Mouse (Mus musculus) limb, embryonic 12.5 days (tissue): ENCODE results near the gene F2rl1. TPM values are rescaled to one million over a fixed set of nuclear protein-coding genes. Genes with fewer than 3 reads are reported as not detected.

Experiments used
- ATAC-seq: fragments of 200-750 bp; cut with Nextera tagmentation; 2 replicates; pipeline ENCODE4 v1.8.0; 2017; ENCODE audit warnings: low read depth, moderate TSS enrichment; ENCODE audit not compliant: insufficient number of reproducible peaks, insufficient read depth, low FRiP score, low TSS enrichment
- H3K27ac ChIP-seq: fragments of 300-500 bp; sonication (generic); 2 replicates; pipeline ENCODE4 v1.5.1; 2016; ENCODE audit warnings: mild to moderate bottlenecking, moderate library complexity
- H3K27me3 ChIP-seq: fragments of 300-500 bp; sonication (generic); 2 replicates; pipeline ENCODE4 v1.6.1; 2016; ENCODE audit warnings: mild to moderate bottlenecking, moderate library complexity
- H3K36me3 ChIP-seq: fragments of 300-500 bp; sonication (generic); 2 replicates; pipeline ENCODE4 v1.6.1; 2016; ENCODE audit warnings: mild to moderate bottlenecking, moderate library complexity
- H3K4me1 ChIP-seq: fragments of 300-500 bp; sonication (generic); replicated peaks from 2 replicates; pipeline ENCODE4 v1.6.1; 2016
- H3K4me2 ChIP-seq: fragments of 300-500 bp; sonication (generic); 2 replicates; pipeline ENCODE4 v1.6.1; 2016; ENCODE audit warnings: mild to moderate bottlenecking, moderate library complexity
- H3K4me3 ChIP-seq: fragments of 300-500 bp; sonication (generic); replicated peaks from 2 replicates; pipeline ENCODE4 v1.5.1; 2016; ENCODE audit warnings: mild to moderate bottlenecking
- H3K9ac ChIP-seq: fragments of 300-500 bp; sonication (generic); replicated peaks from 2 replicates; pipeline ENCODE4 v1.6.1; 2016; ENCODE audit warnings: mild to moderate bottlenecking, moderate library complexity
- H3K9me3 ChIP-seq: fragments of 300-500 bp; sonication (generic); 2 replicates; pipeline ENCODE4 v1.6.1; 2016; ENCODE audit warnings: mild to moderate bottlenecking, moderate library complexity
- WGBS: fragments of 180-500 bp; shearing (Covaris S2); methylation state at CpG from one replicate; pipeline ENCODE4 v1.1.7; 2016; 5-methylcytosine and 5-hydroxymethylcytosine counted together
- polyA plus RNA-seq: library from polyadenylated mRNA; unstranded; fragments of >200 nt; fragmentation: Nextera tagmentation; extraction: Ambion mirVana; gene quantifications from 2 replicates; pipeline ENCODE4 v1.2.1, GENCODE M21; 2016

Gene F2rl1
- polyA plus RNA-seq, 1 experiment from 2014 or later = 0.11 TPM

DNA sequence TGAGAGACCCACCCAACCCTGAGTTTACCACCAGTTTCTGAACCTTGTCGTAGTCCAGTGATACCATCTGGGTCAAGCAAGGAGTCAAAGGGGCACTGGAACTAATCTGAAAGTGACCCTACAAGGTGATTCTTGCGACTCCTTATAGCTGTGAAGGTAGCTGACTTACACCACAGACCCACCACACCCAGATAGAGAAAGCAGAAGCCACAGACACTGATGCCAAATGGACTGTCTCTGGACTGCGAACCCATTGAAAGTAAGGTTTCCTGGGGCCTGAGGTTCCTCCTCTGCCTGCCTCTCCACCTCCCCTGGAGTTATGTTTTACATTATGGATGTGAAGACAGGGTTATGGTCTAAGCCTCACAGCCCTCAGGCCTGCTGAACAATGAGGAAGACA is 28.4 kb downstream of the F2rl1 start:
- Histone ChIP-seq H3K9me3 (no peaks in the 10 kb centered on the region), H3K36me3 (no peaks in the 10 kb centered on the region), H3K9ac (no peak overlapping the region), H3K27ac (no peak overlapping the region), H3K27me3 (no peaks in the 10 kb centered on the region), H3K4me1 (peaks cover 32% of the 10 kb centered on the region), H3K4me3 (no peak overlapping the region), H3K4me2 (no peak overlapping the region)
- 84% methylated on average over 3 of the region's 3 CpGs for WGBS
- ATAC-seq = no peak

DNA sequence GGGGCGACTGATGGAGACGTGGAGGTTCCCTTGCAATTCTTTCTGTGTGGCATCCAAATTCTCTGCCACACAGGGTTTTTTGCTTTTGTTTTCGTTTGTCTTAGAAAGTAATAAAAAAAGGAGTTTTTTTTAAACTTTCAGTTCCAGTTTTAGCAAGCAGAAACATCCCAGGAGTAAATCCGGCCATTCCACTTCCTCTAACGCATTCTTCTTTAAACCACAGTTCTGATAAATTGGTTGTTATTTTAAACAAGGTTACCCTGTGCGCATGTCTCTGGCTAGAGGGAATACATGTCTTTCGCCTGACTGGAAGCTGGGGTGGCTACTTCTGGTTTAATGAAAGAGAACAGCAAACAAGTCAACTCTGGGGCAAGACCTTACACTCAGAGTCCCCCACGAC is 30.2 kb downstream of the F2rl1 start:
- Histone ChIP-seq H3K9ac (no peak overlapping the region), H3K4me3 (no peak overlapping the region), H3K9me3 (no peaks in the 10 kb centered on the region), H3K27ac (peak overlapping the region; percentile 42; the same call in 1 of the 2 replicates), H3K4me2 (no peak overlapping the region), H3K27me3 (no peaks in the 10 kb centered on the region), H3K4me1 (peaks cover 32% of the 10 kb centered on the region), H3K36me3 (no peaks in the 10 kb centered on the region)
- ATAC-seq = no peak
- WGBS = 70% methylated on average over 8 of the region's 8 CpGs

DNA sequence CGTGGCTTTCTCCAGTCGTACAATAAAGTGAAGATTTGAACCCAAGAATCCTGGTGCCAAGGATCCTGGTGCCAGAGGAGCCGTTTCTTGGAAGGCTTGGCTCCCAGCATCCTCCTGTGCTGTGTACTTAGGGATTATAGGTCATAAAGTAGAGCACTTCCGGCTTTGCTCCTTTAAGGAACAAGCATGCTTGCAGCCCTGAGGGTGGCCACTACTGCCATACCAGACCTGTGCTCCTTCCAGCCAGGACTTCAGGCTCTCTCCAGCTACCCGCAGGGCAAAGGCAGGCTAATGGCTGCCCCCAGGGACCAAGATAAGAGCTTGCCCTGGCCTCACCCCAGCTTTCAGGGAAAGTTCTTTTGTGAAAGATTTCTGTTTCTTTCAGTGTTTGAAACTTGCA is 31.7 kb downstream of the F2rl1 start:
- H3K27me3 ChIP-seq = no peaks in the 10 kb centered on the region
- no peak overlapping the region for H3K27ac ChIP-seq
- ATAC-seq = no peak
- peaks cover 32% of the 10 kb centered on the region for H3K4me1 ChIP-seq
- 47% methylated on average over 5 of the region's 5 CpGs for WGBS
- no peak overlapping the region for H3K9ac ChIP-seq
- H3K36me3 ChIP-seq = no peaks in the 10 kb centered on the region
- H3K9me3 ChIP-seq = no peaks in the 10 kb centered on the region
- no peak overlapping the region for H3K4me2 ChIP-seq
- H3K4me3 ChIP-seq = no peak overlapping the region

DNA sequence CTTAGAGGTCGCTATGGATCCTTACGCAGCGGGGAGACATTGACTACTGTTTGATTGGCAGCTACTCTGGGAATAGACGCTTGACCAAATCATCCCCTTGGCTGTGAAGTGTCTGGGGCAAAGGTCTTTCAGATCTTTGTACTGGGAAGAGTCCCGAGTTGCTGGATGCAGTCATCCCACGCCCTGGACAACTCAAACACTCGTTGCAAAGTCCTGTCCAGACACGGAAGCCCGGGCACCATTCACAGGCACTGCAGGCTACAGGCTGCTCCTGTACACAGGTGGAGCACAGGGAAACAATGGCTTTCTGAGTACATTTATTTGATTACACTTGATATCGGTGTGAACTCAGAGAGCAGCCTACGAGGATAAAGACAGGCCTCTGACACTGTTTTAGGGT is 33.7 kb downstream of the F2rl1 start:
- H3K4me1 ChIP-seq = peaks cover 21% of the 10 kb centered on the region
- WGBS = 82% methylated on average over 11 of the region's 11 CpGs
- H3K27ac ChIP-seq = no peak overlapping the region
- H3K9me3 ChIP-seq = no peaks in the 10 kb centered on the region
- no peak overlapping the region for H3K9ac ChIP-seq
- H3K36me3 ChIP-seq = no peaks in the 10 kb centered on the region
- H3K4me2 ChIP-seq = no peak overlapping the region
- no peaks in the 10 kb centered on the region for H3K27me3 ChIP-seq
- H3K4me3 ChIP-seq = no peak overlapping the region
- ATAC-seq = no peak

DNA sequence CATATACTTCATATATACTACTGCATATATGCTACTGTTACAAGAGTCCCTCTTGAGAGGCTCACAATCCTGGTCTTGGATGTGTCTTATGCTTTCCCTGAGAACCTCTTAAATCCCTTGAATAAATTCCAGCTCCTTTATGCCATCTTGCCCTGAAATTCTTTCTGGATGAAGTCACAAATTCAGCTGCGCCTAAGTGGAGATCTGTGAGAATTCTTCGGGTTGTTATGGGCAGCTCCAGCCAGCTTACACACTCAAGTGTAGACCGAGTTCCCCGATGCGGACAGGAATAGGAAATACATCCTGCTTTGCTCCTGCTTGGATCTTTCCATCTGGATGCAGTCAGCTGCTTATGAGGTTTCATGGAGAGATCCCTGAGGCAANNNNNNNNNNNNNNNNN is 40.4 kb downstream of the F2rl1 start:
- 37% methylated on average over 5 of the region's 5 CpGs for WGBS
- Histone ChIP-seq H3K27me3 (peaks cover 5% of the 10 kb centered on the region; the same call in 1 of the 2 replicates), H3K9ac (no peak overlapping the region), H3K4me3 (no peak overlapping the region), H3K4me2 (no peak overlapping the region), H3K36me3 (no peaks in the 10 kb centered on the region), H3K27ac (no peak overlapping the region), H3K9me3 (no peaks in the 10 kb centered on the region), H3K4me1 (no peaks in the 10 kb centered on the region)
- 0 out of 2 replicates have a peak, but pooled peaks have one; percentile 42 for ATAC-seq

DNA sequence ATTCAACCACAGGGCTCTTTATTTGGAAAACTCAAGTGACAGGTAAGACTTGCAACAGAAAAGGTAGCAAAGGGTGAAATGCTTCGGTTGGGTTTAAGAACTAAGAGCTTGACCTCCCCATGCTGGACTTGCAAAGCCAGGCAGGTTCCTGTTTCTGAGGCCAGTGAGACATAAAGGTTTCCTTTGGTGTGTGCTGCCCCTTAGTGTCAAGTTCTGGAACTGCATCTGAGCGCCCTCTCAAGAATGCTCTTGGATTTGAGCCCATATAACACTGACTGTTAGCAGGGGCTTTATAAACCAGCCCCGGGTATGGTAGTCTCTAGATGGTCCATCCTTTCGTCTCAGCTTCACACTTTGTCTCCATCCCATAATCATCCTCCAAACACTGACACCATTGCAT is 43.6 kb downstream of the F2rl1 start:
- H3K36me3 ChIP-seq = no peaks in the 10 kb centered on the region
- H3K4me2 ChIP-seq = no peak overlapping the region
- peaks cover 5% of the 10 kb centered on the region; the same call in 1 of the 2 replicates for H3K27me3 ChIP-seq
- no peaks in the 10 kb centered on the region for H3K9me3 ChIP-seq
- H3K9ac ChIP-seq = no peak overlapping the region
- WGBS = 19% methylated on average over 4 of the region's 4 CpGs
- no peaks in the 10 kb centered on the region for H3K4me1 ChIP-seq
- no peak overlapping the region for H3K4me3 ChIP-seq
- H3K27ac ChIP-seq = no peak overlapping the region
- ATAC-seq = 0 out of 2 replicates have a peak, but pooled peaks have one; percentile 52

DNA sequence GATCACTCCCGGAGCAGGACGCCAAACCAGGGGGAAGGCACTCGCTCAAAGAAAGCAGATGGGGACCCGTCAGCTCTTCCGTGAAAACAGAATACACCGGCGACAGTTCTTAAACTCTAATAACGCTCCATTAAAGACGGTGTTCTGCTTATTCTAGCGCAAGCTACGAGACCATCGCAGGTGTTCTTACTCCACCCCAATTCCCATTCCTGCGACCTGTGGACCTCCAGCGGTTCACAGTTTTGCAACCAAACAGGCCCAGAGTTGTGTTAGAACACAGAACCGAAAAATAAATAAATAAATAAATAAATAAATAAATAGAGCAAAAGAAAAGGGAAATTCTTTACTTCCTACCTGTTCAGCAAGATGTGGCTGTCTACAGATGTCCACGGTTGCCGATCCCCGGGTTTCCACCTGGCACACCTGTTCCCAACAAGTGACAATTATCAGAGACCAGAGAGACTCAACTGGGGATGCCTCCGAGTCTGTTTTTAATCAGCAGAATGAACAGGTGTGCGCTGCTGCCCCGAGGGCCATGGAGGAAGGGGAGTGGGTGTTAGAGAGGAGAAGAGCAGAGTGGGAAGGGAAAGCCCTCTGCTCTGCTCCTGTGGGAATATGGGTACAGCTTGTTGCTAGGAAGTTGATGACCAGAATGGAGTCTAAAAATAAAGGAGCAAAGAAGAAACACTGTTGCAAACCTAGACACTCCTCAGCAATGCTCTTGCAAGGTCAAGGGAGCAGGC is 46.2 kb downstream of the F2rl1 start, which contains the start of gene S100z:
Gene S100z, minus strand, starts transcription at position 51 of the 743 bp plus-strand sequence.
- no peak for ATAC-seq
- Histone ChIP-seq H3K4me3 (no peak within 1 kb of the TSS), H3K4me2 (no peak within 1 kb of the TSS), H3K27ac (no peak within 1 kb of the TSS), H3K36me3 (no peaks in the 10 kb centered on the region), H3K4me1 (no peaks in the 10 kb centered on the region), H3K9me3 (no peaks in the 10 kb centered on the region), H3K27me3 (peaks cover 5% of the 10 kb centered on the region; the same call in 1 of the 2 replicates), H3K9ac (no peak within 1 kb of the TSS)
- WGBS = 83% methylated on average over 21 of the region's 21 CpGs

DNA sequence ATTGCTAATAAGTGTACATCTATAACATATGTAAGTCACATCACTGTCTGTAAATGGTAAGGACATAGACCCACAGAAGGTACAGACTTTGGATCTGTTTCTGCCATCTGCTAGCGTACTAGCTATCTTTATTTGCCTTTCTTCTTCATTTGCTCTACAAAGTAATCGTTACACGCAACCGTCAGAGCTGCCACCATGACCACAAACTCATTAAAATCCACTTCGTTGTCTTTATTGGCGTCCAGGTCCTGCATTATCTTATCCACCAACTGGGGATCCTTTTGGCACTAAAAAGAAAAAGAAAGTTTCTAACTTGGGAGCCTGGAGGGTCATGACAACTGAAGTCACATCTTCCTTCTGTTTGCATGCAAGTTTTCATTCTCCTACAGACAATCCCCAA is 47.9 kb downstream of the F2rl1 start:
- Histone ChIP-seq H3K4me3 (no peak overlapping the region), H3K36me3 (no peaks in the 10 kb centered on the region), H3K4me1 (no peaks in the 10 kb centered on the region), H3K9ac (no peak overlapping the region), H3K9me3 (no peaks in the 10 kb centered on the region), H3K27me3 (peaks cover 5% of the 10 kb centered on the region; the same call in 1 of the 2 replicates), H3K4me2 (no peak overlapping the region), H3K27ac (no peak overlapping the region)
- no peak for ATAC-seq
- WGBS = 64% methylated on average over 6 of the region's 6 CpGs

DNA sequence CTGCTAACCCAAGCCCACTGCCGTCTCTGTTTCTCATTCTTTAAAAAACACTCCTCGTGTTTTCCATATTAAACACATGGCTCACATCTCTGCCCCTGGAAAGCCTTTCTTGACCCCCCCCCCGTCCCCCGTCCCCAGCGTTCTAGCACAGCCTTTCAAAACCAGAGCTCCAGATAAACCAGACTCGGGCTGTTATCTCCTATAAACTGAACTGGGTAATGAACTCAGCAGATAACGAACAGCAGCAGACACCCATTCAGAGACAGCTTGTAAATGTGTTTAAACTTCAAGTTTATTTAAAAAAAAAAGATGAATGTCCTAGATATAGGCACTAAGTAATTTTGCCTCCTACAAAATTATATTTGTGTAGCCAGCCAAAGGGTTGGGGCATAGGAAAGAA is 49.9 kb downstream of the F2rl1 start:
- 24% methylated on average over 7 of the region's 7 CpGs for WGBS
- H3K4me3 ChIP-seq = no peak overlapping the region

DNA sequence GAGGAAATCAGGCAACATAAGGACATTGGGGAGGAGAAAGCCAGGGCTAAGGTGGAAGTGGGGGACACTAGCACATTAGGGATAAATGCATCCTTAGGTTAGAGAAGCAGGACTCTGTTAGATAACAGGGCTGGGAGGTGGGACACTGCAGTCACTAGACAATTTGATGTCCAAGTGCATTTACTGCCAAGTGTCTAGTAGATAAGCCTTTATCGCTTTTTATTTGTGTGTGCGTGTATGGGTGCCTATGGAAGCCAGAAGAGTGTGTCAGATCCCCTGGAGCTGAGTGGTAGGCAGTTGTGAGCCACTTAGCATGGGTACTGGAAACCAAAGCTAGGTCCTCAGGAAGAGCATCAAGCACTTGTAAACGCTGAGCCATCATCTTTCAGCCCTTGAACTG is 50.7 kb downstream of the F2rl1 start:
- no peaks in the 10 kb centered on the region for H3K9me3 ChIP-seq
- WGBS = 87% methylated on average over 3 of the region's 3 CpGs
- H3K4me1 ChIP-seq = no peaks in the 10 kb centered on the region
- no peak overlapping the region for H3K27ac ChIP-seq
- H3K36me3 ChIP-seq = no peaks in the 10 kb centered on the region
- H3K4me2 ChIP-seq = no peak overlapping the region
- H3K27me3 ChIP-seq = no peaks in the 10 kb centered on the region
- no peak overlapping the region for H3K9ac ChIP-seq
- H3K4me3 ChIP-seq = no peak overlapping the region
- no peak for ATAC-seq

More for the DNA sequence above, 49.9 kb downstream of the F2rl1 start:
- Histone ChIP-seq H3K4me2 (no peak overlapping the region), H3K27me3 (peaks cover 1% of the 10 kb centered on the region; the same call in 1 of the 2 replicates), H3K9me3 (no peaks in the 10 kb centered on the region), H3K36me3 (no peaks in the 10 kb centered on the region), H3K27ac (no peak overlapping the region), H3K9ac (no peak overlapping the region), H3K4me1 (no peaks in the 10 kb centered on the region)
- ATAC-seq = no peak

DNA sequence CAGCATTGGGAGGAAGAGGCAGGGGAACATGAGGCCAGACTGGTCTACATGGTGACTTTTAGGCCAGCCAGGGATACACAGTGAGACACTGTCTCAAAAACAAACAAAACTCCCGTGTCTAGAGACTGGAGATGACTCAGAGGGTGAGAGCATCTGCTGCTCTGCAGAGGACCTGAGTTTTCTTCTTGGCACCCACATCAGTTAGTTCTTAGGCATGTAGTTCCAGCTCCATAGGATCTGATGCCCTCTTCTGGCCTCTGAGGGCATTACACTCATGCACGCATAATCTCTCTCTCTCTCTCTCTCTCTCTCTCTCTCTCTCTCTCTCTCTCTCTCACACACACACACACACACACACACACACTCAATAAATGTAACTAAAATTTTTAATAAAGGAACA is 54.1 kb downstream of the F2rl1 start:
- no peak overlapping the region for H3K27ac ChIP-seq
- H3K27me3 ChIP-seq = no peaks in the 10 kb centered on the region
- no peak overlapping the region for H3K4me3 ChIP-seq
- H3K36me3 ChIP-seq = no peaks in the 10 kb centered on the region
- no peak overlapping the region for H3K9ac ChIP-seq
- H3K9me3 ChIP-seq = no peaks in the 10 kb centered on the region
- H3K4me1 ChIP-seq = no peaks in the 10 kb centered on the region
- H3K4me2 ChIP-seq = no peak overlapping the region
- ATAC-seq = no peak
- WGBS = 80% methylated on average over 2 of the region's 2 CpGs
